Mouse (Mus musculus) kidney, postnatal 0 days (tissue): ENCODE data around the gene Bcl2a1a. TPM values are rescaled to one million over a fixed set of nuclear protein-coding genes. Genes with fewer than 3 reads are reported as not detected.
"Not testable (repeated sequence)": the region's sequence is repeated elsewhere in the genome, so short reads cannot be mapped to it uniquely, and the experiment has no call there.

Experiments
- ATAC-seq: fragments of 200-750 bp; cut with Nextera tagmentation; replicated peaks from 2 replicates; pipeline ENCODE4 v1.8.0; 2017; ENCODE audit warnings: low read depth, moderate number of reproducible peaks, moderate TSS enrichment, moderate library complexity; ENCODE audit not compliant: low FRiP score
- DNase-seq: peaks from one replicate; pipeline ENCODE4 v3.0.0-alpha.2; 2016; ENCODE audit warnings: low spot score
- H3K27ac ChIP-seq: fragments of 300-500 bp; sonication (generic); 2 replicates; pipeline ENCODE4 v1.5.1; 2014; ENCODE audit warnings: mild to moderate bottlenecking
- H3K27me3 ChIP-seq: fragments of 300-500 bp; sonication (generic); 2 replicates; pipeline ENCODE4 v1.6.1; 2014; ENCODE audit warnings: low read length, mixed read lengths; ENCODE audit not compliant: insufficient read depth
- H3K36me3 ChIP-seq: fragments of 300-500 bp; sonication (generic); 2 replicates; pipeline ENCODE4 v1.6.1; 2014; ENCODE audit warnings: low read length, mixed read lengths; ENCODE audit not compliant: insufficient read depth
- H3K4me1 ChIP-seq: fragments of 300-500 bp; sonication (generic); replicated peaks from 2 replicates; pipeline ENCODE4 v1.6.1; 2014; ENCODE audit warnings: antibody characterized with exemption, low read length, mixed read lengths; ENCODE audit not compliant: insufficient read depth
- H3K4me2 ChIP-seq: fragments of 300-500 bp; sonication (generic); 2 replicates; pipeline ENCODE4 v1.6.1; 2014; ENCODE audit warnings: mild to moderate bottlenecking, low read length, moderate library complexity, mixed read lengths
- H3K4me3 ChIP-seq: fragments of 300-500 bp; sonication (generic); replicated peaks from 2 replicates; pipeline ENCODE4 v1.5.1; 2014; ENCODE audit warnings: low read depth, low read length
- H3K9ac ChIP-seq: fragments of 300-500 bp; sonication (generic); 2 replicates; pipeline ENCODE4 v1.6.1; 2014; ENCODE audit warnings: low read depth, low read length
- H3K9me3 ChIP-seq: fragments of 300-500 bp; sonication (generic); replicated peaks from 2 replicates; pipeline ENCODE4 v1.6.1; 2016; ENCODE audit warnings: low read length, inconsistent platforms, mixed read lengths
- CTCF ChIP-seq: IDR thresholded peaks from 2 replicates; pipeline ENCODE4 v1.5.1; 2016; ENCODE audit warnings: antibody characterized with exemption, low read depth, mild to moderate bottlenecking, moderate library complexity
- WGBS: fragments of 180-500 bp; shearing (Covaris S2); extraction: QIAGEN DNeasy Blood & Tissue Kit; methylation state at CpG from one replicate; pipeline ENCODE4 v1.1.7; 2014; 5-methylcytosine and 5-hydroxymethylcytosine counted together
- polyA plus RNA-seq: library from polyadenylated mRNA; unstranded; fragments of >200 nt; fragmentation: Nextera tagmentation; extraction: Ambion mirVana; gene quantifications from 2 replicates; pipeline ENCODE4 v1.2.1, GENCODE M21; 2015

Bcl2a1a gene
- polyA plus RNA-seq, 1 experiment from 2014 or later: 0.50 TPM

GRCm38 (mm10) chr9:88958891-88959290 is 2.2 kb downstream of the Bcl2a1a start:
- Histone ChIP-seq H3K9ac (no peak overlapping the region), H3K4me1 (no peaks in the 10 kb centered on the region), H3K9me3 (no peaks in the 10 kb centered on the region), H3K27ac (no peak overlapping the region), H3K4me3 (no peak overlapping the region), H3K36me3 (no peaks in the 10 kb centered on the region), H3K4me2 (no peak overlapping the region), H3K27me3 (no peaks in the 10 kb centered on the region)
- DNase-seq (no peak), ATAC-seq (no peak)
- 79% methylated on average over 3 of the region's 3 CpGs for WGBS
- no peak for TF ChIP-seq CTCF

- not testable (repeated sequence) for H3K27me3 ChIP-seq, H3K27ac ChIP-seq, H3K36me3 ChIP-seq, H3K9me3 ChIP-seq, ATAC-seq, H3K9ac ChIP-seq, H3K4me2 ChIP-seq, H3K4me1 ChIP-seq, DNase-seq, H3K4me3 ChIP-seq
- 66% methylated on average over 1 of the region's 1 CpGs for WGBS
These were observed 3.3 kb downstream of the Bcl2a1a start for GRCm38 (mm10) chr9:88959981-88960380.

GRCm38 (mm10) chr9:88966462-88966861 is 9.8 kb downstream of the Bcl2a1a start:
- not testable (repeated sequence) for H3K4me2 ChIP-seq, H3K27me3 ChIP-seq, H3K4me3 ChIP-seq, H3K9me3 ChIP-seq, H3K27ac ChIP-seq, H3K36me3 ChIP-seq, H3K4me1 ChIP-seq, H3K9ac ChIP-seq, DNase-seq, ATAC-seq
- WGBS: no CpG with 5 or more reads among the region's 6 CpGs

GRCm38 (mm10) chr9:88969502-88969901 is 12.8 kb downstream of the Bcl2a1a start:
- H3K9ac ChIP-seq, H3K4me3 ChIP-seq, H3K27ac ChIP-seq, ATAC-seq, H3K9me3 ChIP-seq, DNase-seq, H3K4me1 ChIP-seq, H3K4me2 ChIP-seq, H3K27me3 ChIP-seq, H3K36me3 ChIP-seq: not testable (repeated sequence)
- WGBS: 50% methylated on average over 1 of the region's 2 CpGs

GRCm38 (mm10) chr9:88976875-88977274 is 20.2 kb downstream of the Bcl2a1a start:
- H3K9ac ChIP-seq, H3K4me2 ChIP-seq, DNase-seq, H3K4me1 ChIP-seq, H3K27me3 ChIP-seq, H3K36me3 ChIP-seq, H3K27ac ChIP-seq, H3K9me3 ChIP-seq, H3K4me3 ChIP-seq, ATAC-seq: not testable (repeated sequence)
- WGBS: 74% methylated on average over 4 of the region's 4 CpGs

GRCm38 (mm10) chr9:88979781-88980180 is 23.1 kb downstream of the Bcl2a1a start:
- WGBS: 94% methylated on average over 2 of the region's 2 CpGs

GRCm38 (mm10) chr9:89001541-89001940 is 44.8 kb downstream of the Bcl2a1a start:
- ATAC-seq, H3K36me3 ChIP-seq, H3K9me3 ChIP-seq, H3K4me2 ChIP-seq, H3K4me3 ChIP-seq, DNase-seq, H3K9ac ChIP-seq, H3K27me3 ChIP-seq, H3K4me1 ChIP-seq, H3K27ac ChIP-seq: not testable (repeated sequence)

More at GRCm38 (mm10) chr9:88979781-88980180, 23.1 kb downstream of the Bcl2a1a start:
- H3K36me3 ChIP-seq, H3K27ac ChIP-seq, H3K9me3 ChIP-seq, H3K9ac ChIP-seq, ATAC-seq, H3K4me3 ChIP-seq, DNase-seq, H3K27me3 ChIP-seq, H3K4me1 ChIP-seq, H3K4me2 ChIP-seq: not testable (repeated sequence)

Other genes starting within 250 kb of the Bcl2a1a start
- 66.2 and 66.3 TPM in 2 replicates for gene Mthfsl, start 236.6 kb upstream of the Bcl2a1a start, polyA plus RNA-seq
- gene Bcl2a1d, start 225.0 kb upstream of the Bcl2a1a start, polyA plus RNA-seq: 0.41 and 0.51 TPM in 2 replicates
- 0.08 and 0.13 TPM in 2 replicates for gene Trim43c, start 117.7 kb upstream of the Bcl2a1a start, polyA plus RNA-seq
- not detected in 2 replicates for gene Trim43b, start 135.9 kb downstream of the Bcl2a1a start, polyA plus RNA-seq
- 2.1 and 2.5 TPM in 2 replicates for gene Bcl2a1b, start 242.3 kb downstream of the Bcl2a1a start, polyA plus RNA-seq
- 1.3 and 1.5 TPM in 2 replicates for gene Gm29094, start 242.5 kb downstream of the Bcl2a1a start, polyA plus RNA-seq